Mouse (Mus musculus): ENCODE results near the gene Scrg1. TPM values are rescaled to one million over a fixed set of nuclear protein-coding genes. Genes with fewer than 3 reads are reported as not detected.
"Not testable (repeated sequence)": the region's sequence is repeated elsewhere in the genome, so short reads cannot be mapped to it uniquely, and the experiment has no call there.

Gene Scrg1
- polyA plus RNA-seq, 1 experiment from 2014 or later = 0.21 TPM

GRCm38 (mm10) chr8:57430901-57431300 lies 24.8 kb upstream of the Scrg1 start:
- Histone ChIP-seq H3K9ac (no peak overlapping the region), H3K4me3 (replicated peaks) (no peak overlapping the region), H3K27ac (no peak overlapping the region), H3K4me2 (replicated peaks) (no peak overlapping the region), H3K9me3 (no peaks in the 10 kb centered on the region), H3K27me3 (replicated peaks) (no peaks in the 10 kb centered on the region), H3K36me3 (no peaks in the 10 kb centered on the region), H3K4me1 (replicated peaks) (no peaks in the 10 kb centered on the region)
- 79% methylated on average over 11 of the region's 11 CpGs for WGBS
- ATAC-seq = no peak

DNA sequence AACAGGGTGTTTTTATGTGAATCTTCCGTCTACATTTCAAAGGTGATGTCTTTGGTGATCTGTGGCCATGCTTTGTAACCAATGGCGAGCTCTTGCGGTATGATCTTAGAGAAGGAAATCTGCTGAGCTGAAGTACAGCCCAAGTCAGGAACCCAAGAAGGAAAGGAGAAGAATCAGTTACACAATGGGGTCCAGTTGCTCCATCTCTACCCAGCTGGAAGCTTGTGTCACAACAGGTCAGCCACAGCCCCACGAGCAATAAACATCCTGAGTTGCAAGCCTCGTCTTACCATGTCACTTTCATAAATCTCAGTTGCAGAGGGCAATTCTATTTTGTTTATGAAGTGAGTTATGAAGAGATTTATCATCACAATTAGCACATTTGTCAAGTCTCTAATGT lies 22.9 kb upstream of the Scrg1 start:
- Histone ChIP-seq H3K27ac (no peak overlapping the region), H3K4me2 (replicated peaks) (no peak overlapping the region), H3K9me3 (no peaks in the 10 kb centered on the region), H3K4me3 (replicated peaks) (no peak overlapping the region), H3K4me1 (replicated peaks) (no peaks in the 10 kb centered on the region), H3K9ac (no peak overlapping the region), H3K36me3 (no peaks in the 10 kb centered on the region), H3K27me3 (replicated peaks) (no peaks in the 10 kb centered on the region)
- 70% methylated on average over 5 of the region's 5 CpGs for WGBS
- ATAC-seq = no peak

- Histone ChIP-seq H3K27me3 (replicated peaks) (no peaks in the 10 kb centered on the region), H3K36me3 (no peaks in the 10 kb centered on the region), H3K4me1 (replicated peaks) (no peaks in the 10 kb centered on the region), H3K4me3 (replicated peaks) (no peak overlapping the region), H3K27ac (no peak overlapping the region), H3K9ac (no peak overlapping the region), H3K4me2 (replicated peaks) (no peak overlapping the region), H3K9me3 (no peaks in the 10 kb centered on the region)
- ATAC-seq = no peak
- WGBS = 58% methylated on average over 18 of the region's 18 CpGs
Observed at GRCm38 (mm10) chr8:57435768-57436436, 19.8 kb upstream of the Scrg1 start.

DNA sequence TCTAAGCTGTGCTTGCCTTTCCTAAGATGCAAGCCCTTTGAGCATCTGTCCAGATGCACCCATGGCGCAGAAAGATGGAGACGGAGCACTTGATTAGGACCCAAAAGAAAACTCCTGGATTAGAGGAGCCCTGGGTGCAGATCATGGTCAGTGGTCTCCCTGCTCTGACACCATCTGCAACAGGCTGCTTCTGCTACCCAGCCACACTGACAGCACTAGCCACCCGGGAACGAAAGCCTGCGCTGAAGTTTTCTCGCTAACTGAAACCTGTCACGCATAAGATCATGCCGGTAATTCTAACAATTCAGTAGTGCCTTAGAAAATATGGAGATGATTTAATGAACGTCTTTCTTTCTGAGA lies 19.3 kb upstream of the Scrg1 start:
- Histone ChIP-seq H3K27ac (no peak overlapping the region), H3K9me3 (no peaks in the 10 kb centered on the region), H3K27me3 (replicated peaks) (no peaks in the 10 kb centered on the region), H3K9ac (no peak overlapping the region), H3K4me2 (replicated peaks) (no peak overlapping the region), H3K4me3 (replicated peaks) (no peak overlapping the region), H3K4me1 (replicated peaks) (no peaks in the 10 kb centered on the region), H3K36me3 (no peaks in the 10 kb centered on the region)
- WGBS = 80% methylated on average over 9 of the region's 9 CpGs
- ATAC-seq = no peak

DNA sequence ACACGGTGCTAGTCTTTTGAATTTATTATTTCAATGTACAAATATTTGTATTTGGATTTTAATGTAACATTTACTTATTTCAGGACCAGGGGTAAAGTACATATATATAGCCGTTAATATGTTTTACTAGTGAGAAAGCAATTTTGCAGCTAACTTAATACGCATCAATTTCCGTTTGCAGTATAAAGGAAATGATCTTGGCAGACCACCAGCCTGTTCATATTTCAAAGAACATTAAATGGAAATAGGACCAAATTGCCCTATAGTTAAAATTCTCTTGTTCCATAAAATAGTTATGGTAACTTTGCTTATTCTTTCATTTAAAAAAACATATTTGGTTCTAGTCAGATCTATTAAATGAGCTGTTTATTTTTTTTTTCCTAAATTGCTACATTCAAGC lies 14.6 kb upstream of the Scrg1 start:
- WGBS = 74% methylated on average over 4 of the region's 4 CpGs

DNA sequence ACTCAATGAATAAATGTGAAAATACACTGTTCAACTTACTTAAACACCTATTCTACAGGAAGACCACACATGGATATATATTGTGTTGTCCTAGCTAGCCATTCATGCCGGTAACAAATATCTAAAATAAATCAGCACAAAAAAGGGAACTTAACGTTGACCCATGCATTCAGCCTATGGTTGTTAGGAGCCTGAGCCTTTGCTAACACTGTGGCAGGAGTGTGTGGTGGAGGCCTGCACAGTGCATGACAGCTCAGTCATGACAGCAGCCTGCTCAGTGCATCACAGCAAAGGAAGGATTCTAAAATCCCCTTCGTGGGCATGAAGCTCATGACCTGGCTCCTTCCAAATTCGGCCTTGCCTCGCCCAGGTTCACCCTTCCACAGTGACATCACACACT lies 14.2 kb upstream of the Scrg1 start:
- Histone ChIP-seq H3K4me2 (replicated peaks) (no peak overlapping the region), H3K9me3 (no peaks in the 10 kb centered on the region), H3K27me3 (replicated peaks) (no peaks in the 10 kb centered on the region), H3K4me3 (replicated peaks) (no peak overlapping the region), H3K27ac (no peak overlapping the region), H3K9ac (no peak overlapping the region), H3K4me1 (replicated peaks) (no peaks in the 10 kb centered on the region), H3K36me3 (no peaks in the 10 kb centered on the region)
- no peak for ATAC-seq
- 88% methylated on average over 5 of the region's 5 CpGs for WGBS

More for the DNA sequence above, 14.6 kb upstream of the Scrg1 start:
- no peak overlapping the region for H3K4me3 ChIP-seq (replicated peaks)
- no peaks in the 10 kb centered on the region for H3K9me3 ChIP-seq
- ATAC-seq = no peak
- no peaks in the 10 kb centered on the region for H3K27me3 ChIP-seq (replicated peaks)
- no peak overlapping the region for H3K27ac ChIP-seq
- H3K4me1 ChIP-seq (replicated peaks) = no peaks in the 10 kb centered on the region
- no peaks in the 10 kb centered on the region for H3K36me3 ChIP-seq
- no peak overlapping the region for H3K9ac ChIP-seq
- H3K4me2 ChIP-seq (replicated peaks) = no peak overlapping the region

GRCm38 (mm10) chr8:57443289-57443688 lies 12.4 kb upstream of the Scrg1 start:
- Histone ChIP-seq H3K9me3 (no peaks in the 10 kb centered on the region), H3K9ac (no peak overlapping the region), H3K4me1 (replicated peaks) (no peaks in the 10 kb centered on the region), H3K4me3 (replicated peaks) (no peak overlapping the region), H3K27ac (no peak overlapping the region), H3K27me3 (replicated peaks) (no peaks in the 10 kb centered on the region), H3K36me3 (no peaks in the 10 kb centered on the region), H3K4me2 (replicated peaks) (no peak overlapping the region)
- WGBS = 57% methylated on average over 4 of the region's 4 CpGs
- peak; percentile 78 for ATAC-seq

GRCm38 (mm10) chr8:57445901-57446300 lies 9.8 kb upstream of the Scrg1 start:
- WGBS = 89% methylated on average over 5 of the region's 5 CpGs
- not testable (repeated sequence) for H3K4me1 ChIP-seq (replicated peaks); ATAC-seq; H3K9me3 ChIP-seq; H3K27me3 ChIP-seq (replicated peaks); H3K9ac ChIP-seq; H3K4me3 ChIP-seq (replicated peaks); H3K4me2 ChIP-seq (replicated peaks); H3K27ac ChIP-seq; H3K36me3 ChIP-seq

DNA sequence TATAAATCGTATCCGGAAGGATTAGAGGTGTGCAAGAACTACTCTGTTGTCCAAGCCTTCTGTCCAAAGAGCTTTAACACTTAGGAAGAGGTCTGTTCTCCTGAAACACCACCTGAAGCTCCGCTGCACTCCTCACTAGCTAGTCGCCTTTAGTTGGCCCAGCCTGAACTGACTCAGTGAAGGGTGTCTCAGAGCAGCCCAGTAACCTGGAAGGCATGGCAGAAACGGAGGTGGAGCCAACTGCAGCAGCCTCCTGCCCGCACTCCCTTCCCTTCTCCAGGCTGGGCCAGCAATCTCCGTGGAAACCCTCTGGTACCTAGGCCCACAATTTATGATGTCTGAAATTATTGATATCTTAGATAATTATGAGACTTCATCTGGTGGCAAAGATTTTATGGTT lies 5.0 kb upstream of the Scrg1 start:
- Histone ChIP-seq H3K4me3 (replicated peaks) (no peak overlapping the region), H3K27me3 (replicated peaks) (no peaks in the 10 kb centered on the region), H3K27ac (no peak overlapping the region), H3K9ac (no peak overlapping the region), H3K36me3 (no peaks in the 10 kb centered on the region), H3K4me1 (replicated peaks) (no peaks in the 10 kb centered on the region), H3K4me2 (replicated peaks) (no peak overlapping the region), H3K9me3 (no peaks in the 10 kb centered on the region)
- no peak for ATAC-seq
- WGBS = 74% methylated on average over 7 of the region's 7 CpGs

DNA sequence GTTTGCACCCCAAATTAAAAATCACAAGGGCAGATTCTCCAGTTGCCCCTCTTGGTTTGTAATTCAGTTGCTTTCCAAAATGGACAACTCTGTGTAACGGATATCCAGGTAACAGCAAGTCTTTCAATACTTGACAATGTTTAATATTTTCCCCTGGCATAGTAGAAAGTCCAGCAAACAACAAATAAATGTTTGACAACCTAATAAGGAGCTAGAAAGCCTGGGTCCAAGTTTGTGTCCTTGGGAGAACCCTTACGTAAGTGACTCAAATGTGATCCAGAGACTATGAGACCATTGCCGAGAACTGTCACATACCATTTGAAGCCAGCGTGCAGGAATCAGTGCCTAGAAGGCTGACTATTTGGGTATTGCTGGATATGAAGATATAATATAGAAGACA lies 3.8 kb upstream of the Scrg1 start:
- Histone ChIP-seq H3K4me1 (replicated peaks) (no peaks in the 10 kb centered on the region), H3K27ac (no peak overlapping the region), H3K36me3 (no peaks in the 10 kb centered on the region), H3K9ac (no peak overlapping the region), H3K4me2 (replicated peaks) (no peak overlapping the region), H3K4me3 (replicated peaks) (no peak overlapping the region), H3K9me3 (no peaks in the 10 kb centered on the region), H3K27me3 (replicated peaks) (no peaks in the 10 kb centered on the region)
- ATAC-seq = no peak
- 94% methylated on average over 4 of the region's 4 CpGs for WGBS

- ATAC-seq = no peak
- no peaks in the 10 kb centered on the region for H3K27me3 ChIP-seq (replicated peaks)
- H3K27ac ChIP-seq = no peak overlapping the region
- no peaks in the 10 kb centered on the region for H3K9me3 ChIP-seq
- H3K4me1 ChIP-seq (replicated peaks) = no peaks in the 10 kb centered on the region
- 90% methylated on average over 2 of the region's 2 CpGs for WGBS
- H3K9ac ChIP-seq = no peak overlapping the region
- H3K4me2 ChIP-seq (replicated peaks) = no peak overlapping the region
- no peak overlapping the region for H3K4me3 ChIP-seq (replicated peaks)
- H3K36me3 ChIP-seq = no peaks in the 10 kb centered on the region
Observed at GRCm38 (mm10) chr8:57453361-57453760, 2.4 kb upstream of the Scrg1 start.

DNA sequence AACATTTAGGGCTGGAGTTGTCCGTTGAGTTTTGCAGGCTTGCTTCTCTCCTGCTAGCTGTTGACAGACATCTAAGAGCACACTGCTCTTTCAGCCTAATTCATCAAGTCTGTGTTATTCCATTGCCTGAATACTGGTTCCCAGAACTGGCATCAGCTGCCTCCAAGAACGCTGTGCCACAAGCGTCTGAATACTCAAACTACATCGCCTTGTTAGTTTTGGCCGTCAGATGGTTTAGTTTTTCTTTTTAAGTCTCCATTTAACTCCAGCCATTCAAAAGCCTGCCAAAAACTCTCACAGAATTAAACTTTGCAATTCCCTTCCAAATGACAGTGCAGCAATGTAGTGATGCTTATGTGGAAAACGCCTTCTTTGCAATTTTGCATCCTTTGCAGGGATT lies 1.4 kb downstream of the Scrg1 start:
- no peak for ATAC-seq
- no peaks in the 10 kb centered on the region for H3K4me1 ChIP-seq (replicated peaks)
- H3K4me3 ChIP-seq (replicated peaks) = no peak overlapping the region
- no peaks in the 10 kb centered on the region for H3K36me3 ChIP-seq
- no peak overlapping the region for H3K27ac ChIP-seq
- WGBS = 88% methylated on average over 6 of the region's 6 CpGs
- H3K9ac ChIP-seq = no peak overlapping the region
- no peaks in the 10 kb centered on the region for H3K27me3 ChIP-seq (replicated peaks)
- no peak overlapping the region for H3K4me2 ChIP-seq (replicated peaks)
- no peaks in the 10 kb centered on the region for H3K9me3 ChIP-seq

- Histone ChIP-seq H3K4me2 (replicated peaks) (no peak overlapping the region), H3K36me3 (no peaks in the 10 kb centered on the region), H3K9me3 (no peaks in the 10 kb centered on the region), H3K9ac (no peak overlapping the region), H3K27ac (no peak overlapping the region), H3K27me3 (replicated peaks) (no peaks in the 10 kb centered on the region), H3K4me1 (replicated peaks) (no peaks in the 10 kb centered on the region), H3K4me3 (replicated peaks) (no peak overlapping the region)
- 74% methylated on average over 3 of the region's 3 CpGs for WGBS
- ATAC-seq = no peak
Observed at GRCm38 (mm10) chr8:57457942-57458341, 2.2 kb downstream of the Scrg1 start.
